Mouse (Mus musculus): ENCODE data around the gene a. TPM values are rescaled to one million over a fixed set of nuclear protein-coding genes. Genes with fewer than 3 reads are reported as not detected.

Gene a
- polyA plus RNA-seq, 1 experiment from 2014 or later: not detected

DNA sequence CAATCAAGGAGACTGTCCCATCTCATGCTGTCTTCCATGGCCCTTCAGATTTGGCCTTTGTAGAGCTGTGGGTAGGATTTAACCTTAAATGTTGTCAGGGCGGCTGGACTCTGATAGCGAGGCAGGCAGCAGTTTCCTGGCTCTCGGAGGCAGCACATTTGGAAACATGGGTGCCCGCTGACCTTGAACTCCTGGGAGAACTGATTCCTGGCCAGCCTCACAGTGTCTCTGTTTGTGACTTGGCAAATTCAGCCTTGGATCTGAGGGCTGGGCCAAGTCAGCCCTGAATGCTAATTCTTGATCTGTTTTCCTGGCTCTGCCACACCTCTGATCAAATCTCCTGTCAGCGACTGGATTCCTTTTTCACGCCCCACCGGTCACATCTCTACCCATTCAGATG lies 14.7 kb upstream of the a start:
- Histone ChIP-seq H3K9ac (ENCODE audit: low read length) (no peak overlapping the region), H3K36me3 (ENCODE audit: control insufficient read depth, insufficient read depth, low read length) (no peaks in the 10 kb centered on the region), H3K9me3 (ENCODE audit: control insufficient read depth, low read length) (no peaks in the 10 kb centered on the region), H3K4me1 (replicated peaks; ENCODE audit: control insufficient read depth, insufficient read depth, low read length) (no peaks in the 10 kb centered on the region), H3K4me2 (ENCODE audit: low read depth, low read length) (no peak overlapping the region), H3K27ac (ENCODE audit: low read length) (no peak overlapping the region), H3K27me3 (ENCODE audit: control insufficient read depth, insufficient read depth, low read depth, low read length) (no peaks in the 10 kb centered on the region), H3K4me3 (ENCODE audit: low read length) (no peak overlapping the region)
- WGBS: 68% methylated on average over 7 of the region's 7 CpGs
- no peak for ATAC-seq (ENCODE audit: low read depth)

DNA sequence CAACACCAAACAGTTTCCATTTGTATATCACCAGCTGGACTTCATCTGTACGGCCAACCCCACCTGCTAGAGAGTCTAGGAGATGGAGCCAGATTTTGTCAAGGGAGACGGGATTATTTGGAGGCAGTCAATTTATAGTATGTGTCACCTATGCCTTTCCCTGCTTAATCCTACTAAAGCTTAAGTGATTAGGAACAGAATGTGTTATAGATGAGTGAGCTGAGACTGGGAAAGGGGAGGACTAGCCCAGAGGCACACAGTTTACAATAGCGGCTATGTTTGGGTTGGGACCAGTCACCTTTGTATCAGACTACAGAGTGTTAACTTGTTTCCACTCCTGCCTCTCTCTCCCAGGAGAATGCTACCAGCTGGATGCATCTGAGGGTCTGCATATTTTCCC lies 11.6 kb upstream of the a start:
- Histone ChIP-seq H3K27me3 (ENCODE audit: control insufficient read depth, insufficient read depth, low read depth, low read length) (no peaks in the 10 kb centered on the region), H3K4me2 (ENCODE audit: low read depth, low read length) (no peak overlapping the region), H3K4me1 (replicated peaks; ENCODE audit: control insufficient read depth, insufficient read depth, low read length) (no peaks in the 10 kb centered on the region), H3K9me3 (ENCODE audit: control insufficient read depth, low read length) (no peaks in the 10 kb centered on the region), H3K4me3 (ENCODE audit: low read length) (no peak overlapping the region), H3K36me3 (ENCODE audit: control insufficient read depth, insufficient read depth, low read length) (no peaks in the 10 kb centered on the region), H3K9ac (ENCODE audit: low read length) (no peak overlapping the region), H3K27ac (ENCODE audit: low read length) (no peak overlapping the region)
- 54% methylated on average over 3 of the region's 3 CpGs for WGBS
- no peak for ATAC-seq (ENCODE audit: low read depth)

DNA sequence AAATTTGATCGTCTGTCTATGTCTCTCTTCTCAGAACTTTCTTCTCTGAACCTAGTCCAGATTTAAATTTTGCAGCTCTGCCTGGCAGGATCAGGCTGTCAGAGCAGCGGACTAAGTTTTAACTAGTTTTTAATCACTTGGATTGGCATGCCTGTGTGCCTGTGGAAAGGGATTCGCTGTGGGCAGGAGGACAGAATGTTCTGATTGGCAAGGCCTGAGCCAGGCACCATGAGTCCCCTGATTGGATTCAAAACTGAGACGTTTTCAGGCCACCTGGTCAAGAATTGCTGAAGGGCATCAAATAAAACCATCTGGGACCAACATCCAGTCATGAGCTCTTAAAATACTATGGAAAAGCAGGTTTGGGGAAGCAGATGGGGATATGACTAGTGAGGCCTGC lies 8.8 kb upstream of the a start:
- no peak for ATAC-seq (ENCODE audit: low read depth)
- no peaks in the 10 kb centered on the region for H3K9me3 ChIP-seq (ENCODE audit: control insufficient read depth, low read length)
- no peaks in the 10 kb centered on the region for H3K4me1 ChIP-seq (replicated peaks; ENCODE audit: control insufficient read depth, insufficient read depth, low read length)
- no peak overlapping the region for H3K27ac ChIP-seq (ENCODE audit: low read length)
- no peaks in the 10 kb centered on the region for H3K36me3 ChIP-seq (ENCODE audit: control insufficient read depth, insufficient read depth, low read length)
- H3K27me3 ChIP-seq (ENCODE audit: control insufficient read depth, insufficient read depth, low read depth, low read length): no peaks in the 10 kb centered on the region
- no peak overlapping the region for H3K4me3 ChIP-seq (ENCODE audit: low read length)
- H3K4me2 ChIP-seq (ENCODE audit: low read depth, low read length): no peak overlapping the region
- no peak overlapping the region for H3K9ac ChIP-seq (ENCODE audit: low read length)
- WGBS: 65% methylated on average over 4 of the region's 4 CpGs

DNA sequence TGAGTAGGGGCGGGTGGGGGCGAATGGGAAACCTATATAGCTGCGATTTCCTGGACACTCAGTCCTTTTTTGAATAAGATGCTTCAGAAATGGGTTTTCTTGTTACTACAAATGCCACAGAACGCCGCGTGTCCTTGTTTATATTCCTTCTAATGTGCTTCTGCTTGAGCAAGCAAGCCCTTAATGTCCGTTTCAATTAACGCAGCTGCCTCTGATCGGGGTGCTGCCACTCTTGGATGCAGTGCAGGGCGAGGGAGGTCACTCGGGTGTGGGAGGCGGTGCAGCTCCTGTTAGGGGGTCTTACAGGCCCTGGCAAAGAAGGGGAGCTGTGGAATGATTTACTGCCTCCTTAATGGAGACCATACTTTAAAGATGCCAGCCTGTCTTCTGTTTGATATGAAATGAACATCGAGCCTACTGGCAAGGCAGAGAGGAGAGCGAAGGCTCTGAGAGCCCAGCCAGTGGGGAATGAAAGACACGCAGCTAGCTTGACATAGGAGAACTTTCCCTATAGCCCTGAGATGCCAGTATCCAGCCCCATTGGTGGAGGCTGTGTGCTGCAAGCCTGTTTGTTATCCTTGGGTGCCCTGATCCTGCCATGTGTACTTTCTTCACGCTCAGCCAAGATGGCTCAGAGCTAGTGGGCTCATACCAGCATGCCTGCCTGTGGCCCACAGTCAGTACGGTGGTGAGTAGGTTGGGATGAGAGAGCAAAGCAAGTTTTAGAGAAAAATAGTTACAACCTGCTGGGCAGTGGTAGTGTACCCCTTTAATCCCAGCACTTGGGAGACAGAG lies 8.1 kb upstream of the a start:
- 72% methylated on average over 17 of the region's 17 CpGs for WGBS
- Histone ChIP-seq H3K27me3 (ENCODE audit: control insufficient read depth, insufficient read depth, low read depth, low read length) (no peaks in the 10 kb centered on the region), H3K36me3 (ENCODE audit: control insufficient read depth, insufficient read depth, low read length) (no peaks in the 10 kb centered on the region), H3K9ac (ENCODE audit: low read length) (no peak overlapping the region), H3K4me3 (ENCODE audit: low read length) (no peak overlapping the region), H3K4me2 (ENCODE audit: low read depth, low read length) (no peak overlapping the region), H3K9me3 (ENCODE audit: control insufficient read depth, low read length) (no peaks in the 10 kb centered on the region), H3K4me1 (replicated peaks; ENCODE audit: control insufficient read depth, insufficient read depth, low read length) (no peaks in the 10 kb centered on the region), H3K27ac (ENCODE audit: low read length) (no peak overlapping the region)
- ATAC-seq (ENCODE audit: low read depth): no peak

DNA sequence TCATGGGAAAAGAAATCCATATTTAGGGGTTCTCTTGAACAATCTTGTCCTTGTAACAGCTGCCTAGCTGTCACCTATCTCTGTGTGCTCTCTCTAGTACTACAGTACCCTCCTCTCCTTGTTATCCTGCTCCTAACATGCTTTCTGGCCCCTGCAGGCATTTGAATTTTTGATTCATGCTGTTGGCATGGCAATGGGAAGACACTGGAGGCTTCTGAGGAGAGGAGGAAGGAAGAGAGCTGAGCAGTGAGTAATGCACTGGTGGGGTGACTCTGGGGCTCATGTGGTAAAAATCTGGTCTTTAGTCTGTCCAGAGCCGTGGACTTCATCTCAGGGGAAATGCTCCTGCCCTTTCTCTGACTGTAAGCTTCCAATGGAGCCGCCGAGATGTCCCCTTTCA lies 5.9 kb upstream of the a start:
- H3K36me3 ChIP-seq (ENCODE audit: control insufficient read depth, insufficient read depth, low read length): no peaks in the 10 kb centered on the region
- H3K4me2 ChIP-seq (ENCODE audit: low read depth, low read length): no peak overlapping the region
- no peak overlapping the region for H3K4me3 ChIP-seq (ENCODE audit: low read length)
- H3K9me3 ChIP-seq (ENCODE audit: control insufficient read depth, low read length): no peaks in the 10 kb centered on the region
- H3K4me1 ChIP-seq (replicated peaks; ENCODE audit: control insufficient read depth, insufficient read depth, low read length): peaks cover 4% of the 10 kb centered on the region
- H3K9ac ChIP-seq (ENCODE audit: low read length): no peak overlapping the region
- H3K27me3 ChIP-seq (ENCODE audit: control insufficient read depth, insufficient read depth, low read depth, low read length): no peaks in the 10 kb centered on the region
- WGBS: 60% methylated on average over 3 of the region's 3 CpGs
- ATAC-seq (ENCODE audit: low read depth): no peak
- H3K27ac ChIP-seq (ENCODE audit: low read length): no peak overlapping the region

DNA sequence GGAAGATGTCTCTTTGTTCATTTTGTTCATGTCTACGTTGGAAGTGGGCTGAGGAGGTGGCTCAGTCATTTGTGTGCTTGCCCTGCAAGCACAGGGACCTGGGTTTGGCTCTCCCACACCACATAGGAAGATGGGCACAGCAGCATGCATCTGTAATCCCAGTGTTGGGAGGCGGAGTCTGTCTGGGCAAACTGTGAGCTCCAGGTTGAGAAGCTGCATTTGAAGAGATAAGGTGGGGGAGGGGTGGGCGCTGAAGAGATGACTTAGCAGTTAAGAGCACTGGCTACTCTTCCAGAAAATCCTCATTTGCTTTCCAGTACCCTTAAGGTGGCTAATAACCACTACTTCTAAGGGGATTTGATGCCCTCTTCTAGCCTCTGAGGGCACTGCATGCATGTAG lies 5.0 kb upstream of the a start:
- no peak overlapping the region for H3K4me3 ChIP-seq (ENCODE audit: low read length)
- 55% methylated on average over 3 of the region's 3 CpGs for WGBS
- H3K27ac ChIP-seq (ENCODE audit: low read length): no peak overlapping the region
- H3K9ac ChIP-seq (ENCODE audit: low read length): no peak overlapping the region
- H3K9me3 ChIP-seq (ENCODE audit: control insufficient read depth, low read length): no peaks in the 10 kb centered on the region
- H3K36me3 ChIP-seq (ENCODE audit: control insufficient read depth, insufficient read depth, low read length): no peaks in the 10 kb centered on the region
- ATAC-seq (ENCODE audit: low read depth): no peak
- H3K4me1 ChIP-seq (replicated peaks; ENCODE audit: control insufficient read depth, insufficient read depth, low read length): peaks cover 4% of the 10 kb centered on the region
- H3K4me2 ChIP-seq (ENCODE audit: low read depth, low read length): no peak overlapping the region
- no peaks in the 10 kb centered on the region for H3K27me3 ChIP-seq (ENCODE audit: control insufficient read depth, insufficient read depth, low read depth, low read length)

DNA sequence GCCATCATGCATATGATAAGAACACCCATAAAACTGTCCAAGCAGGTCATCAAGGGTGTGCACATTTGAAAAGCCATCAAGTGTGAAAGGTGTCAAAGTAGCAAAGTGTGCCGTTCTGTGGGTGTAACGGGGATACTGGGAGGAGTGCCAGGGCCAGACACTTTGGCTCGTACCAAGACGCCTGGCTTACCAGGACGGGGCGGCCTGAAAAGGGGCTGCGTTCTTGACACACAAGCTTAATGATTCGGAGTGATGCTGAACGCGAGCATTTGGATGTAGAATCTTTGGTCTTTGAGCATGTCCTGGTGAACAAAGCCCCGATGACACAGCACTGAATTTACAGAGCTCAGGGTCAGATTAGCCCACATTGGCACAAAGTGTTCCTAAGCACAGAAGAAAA lies 4.4 kb upstream of the a start:
- no peak for ATAC-seq (ENCODE audit: low read depth)

DNA sequence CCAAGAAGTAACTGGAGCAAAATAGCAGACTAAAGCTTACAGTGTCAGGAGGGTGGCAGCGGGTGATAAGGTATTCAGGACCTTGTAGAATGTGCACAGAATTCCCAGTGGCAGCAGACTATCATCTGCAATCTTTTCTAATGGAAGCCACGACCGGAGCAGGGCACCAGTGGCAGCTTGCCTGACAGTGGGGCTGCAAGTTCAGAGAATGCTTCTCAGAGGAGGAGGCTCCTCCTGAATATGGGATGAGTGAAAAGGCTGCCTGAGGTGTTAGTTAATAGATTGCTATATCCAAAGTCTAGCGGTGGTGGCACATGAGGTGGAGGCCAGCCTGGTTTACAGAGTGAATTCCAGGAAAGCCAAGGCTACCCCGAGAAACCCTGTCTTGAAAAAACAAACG lies 1.8 kb upstream of the a start:
- Histone ChIP-seq H3K4me3 (ENCODE audit: low read length) (no peak overlapping the region), H3K4me1 (replicated peaks; ENCODE audit: control insufficient read depth, insufficient read depth, low read length) (peaks cover 19% of the 10 kb centered on the region), H3K9me3 (ENCODE audit: control insufficient read depth, low read length) (no peaks in the 10 kb centered on the region), H3K4me2 (ENCODE audit: low read depth, low read length) (no peak overlapping the region), H3K36me3 (ENCODE audit: control insufficient read depth, insufficient read depth, low read length) (no peaks in the 10 kb centered on the region), H3K9ac (ENCODE audit: low read length) (no peak overlapping the region), H3K27ac (ENCODE audit: low read length) (no peak overlapping the region), H3K27me3 (ENCODE audit: control insufficient read depth, insufficient read depth, low read depth, low read length) (no peaks in the 10 kb centered on the region)
- ATAC-seq (ENCODE audit: low read depth): no peak
- 54% methylated on average over 6 of the region's 6 CpGs for WGBS

More for the DNA sequence above, 4.4 kb upstream of the a start:
- Histone ChIP-seq H3K27me3 (ENCODE audit: control insufficient read depth, insufficient read depth, low read depth, low read length) (no peaks in the 10 kb centered on the region), H3K27ac (ENCODE audit: low read length) (no peak overlapping the region), H3K4me2 (ENCODE audit: low read depth, low read length) (no peak overlapping the region), H3K36me3 (ENCODE audit: control insufficient read depth, insufficient read depth, low read length) (no peaks in the 10 kb centered on the region), H3K4me1 (replicated peaks; ENCODE audit: control insufficient read depth, insufficient read depth, low read length) (peaks cover 4% of the 10 kb centered on the region), H3K9ac (ENCODE audit: low read length) (no peak overlapping the region), H3K4me3 (ENCODE audit: low read length) (no peak overlapping the region), H3K9me3 (ENCODE audit: control insufficient read depth, low read length) (no peaks in the 10 kb centered on the region)
- WGBS: 62% methylated on average over 11 of the region's 11 CpGs

DNA sequence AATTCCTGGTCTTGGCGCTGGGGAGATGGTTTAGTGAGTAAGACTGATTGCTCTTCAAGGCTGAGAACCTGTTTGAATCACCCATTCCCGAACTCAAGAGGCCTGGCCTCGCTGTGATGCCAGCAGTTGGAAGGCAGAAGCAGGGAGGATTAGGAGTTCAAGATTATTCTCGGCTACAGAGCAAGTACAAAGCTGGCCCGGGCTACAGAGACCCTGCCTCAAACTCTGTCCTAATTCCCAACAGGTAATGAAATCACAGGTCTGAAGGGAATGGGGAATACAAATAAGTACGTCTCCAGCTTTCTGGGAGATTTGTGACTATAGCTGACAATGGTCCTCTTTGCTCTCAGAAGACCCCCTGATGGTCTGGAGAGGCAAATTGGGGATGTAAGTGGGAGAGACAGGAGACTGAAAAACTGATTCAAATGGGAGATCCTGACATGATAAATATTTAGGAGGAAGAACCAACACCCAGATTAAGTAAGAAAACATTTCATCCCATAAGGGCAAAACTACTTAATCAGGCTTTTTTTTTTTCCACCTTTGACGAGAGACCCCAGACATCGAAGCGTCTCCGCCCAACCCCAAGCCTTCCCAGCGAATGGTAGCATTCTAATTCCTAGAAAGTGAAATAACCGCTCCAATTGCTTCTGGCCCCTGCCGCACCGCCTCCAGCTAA lies 1.1 kb upstream of the a start:
- H3K4me2 ChIP-seq (ENCODE audit: low read depth, low read length): peak overlapping the region; percentile 60
- peaks cover 22% of the 10 kb centered on the region for H3K4me1 ChIP-seq (replicated peaks; ENCODE audit: control insufficient read depth, insufficient read depth, low read length)
- no peak for ATAC-seq (ENCODE audit: low read depth)
- no peaks in the 10 kb centered on the region for H3K27me3 ChIP-seq (ENCODE audit: control insufficient read depth, insufficient read depth, low read depth, low read length)
- H3K4me3 ChIP-seq (ENCODE audit: low read length): peak overlapping the region; percentile 83
- peak overlapping the region; percentile 53 for H3K9ac ChIP-seq (ENCODE audit: low read length)
- H3K36me3 ChIP-seq (ENCODE audit: control insufficient read depth, insufficient read depth, low read length): no peaks in the 10 kb centered on the region
- 0 out of 2 replicates have a peak overlapping the region, but pooled peaks have one; percentile 15 for H3K27ac ChIP-seq (ENCODE audit: low read length)
- no peaks in the 10 kb centered on the region for H3K9me3 ChIP-seq (ENCODE audit: control insufficient read depth, low read length)
- WGBS: 5% methylated on average over 14 of the region's 14 CpGs
